Mouse (Mus musculus) limb, embryonic 14.5 days (tissue): Measurements from ENCODE around the gene Itgb3. TPM values are rescaled to one million over a fixed set of nuclear protein-coding genes. Genes with fewer than 3 reads are reported as not detected.

ENCODE experiments used
- ATAC-seq: fragments of 200-750 bp; cut with Nextera tagmentation; 2 replicates; pipeline ENCODE4 v1.8.0; 2017; ENCODE audit warnings: low read depth, moderate number of reproducible peaks, moderate TSS enrichment; ENCODE audit not compliant: low FRiP score
- DNase-seq: peaks from one replicate; pipeline ENCODE4 v3.0.0-alpha.2; 2015; ENCODE audit warnings: low spot score
- H3K27ac ChIP-seq: fragments of 300-500 bp; sonication (generic); replicated peaks from 2 replicates; pipeline ENCODE4 v1.5.1; 2014; ENCODE audit warnings: low read depth, mild to moderate bottlenecking, low read length, moderate library complexity, mixed read lengths
- H3K27me3 ChIP-seq: fragments of 300-500 bp; sonication (generic); 2 replicates; pipeline ENCODE4 v1.6.1; 2014; ENCODE audit warnings: low read length, mixed read lengths; ENCODE audit not compliant: control insufficient read depth, insufficient read depth
- H3K36me3 ChIP-seq: fragments of 300-500 bp; sonication (generic); 2 replicates; pipeline ENCODE4 v1.6.1; 2014; ENCODE audit warnings: mild to moderate bottlenecking, low read length, moderate library complexity, mixed read lengths; ENCODE audit not compliant: control insufficient read depth, insufficient read depth
- H3K4me1 ChIP-seq: fragments of 300-500 bp; sonication (generic); 2 replicates; pipeline ENCODE4 v1.6.1; 2014; ENCODE audit warnings: antibody characterized with exemption, low read length, mixed read lengths; ENCODE audit not compliant: control insufficient read depth, insufficient read depth
- H3K4me2 ChIP-seq: fragments of 300-500 bp; sonication (generic); replicated peaks from 2 replicates; pipeline ENCODE4 v1.6.1; 2014; ENCODE audit warnings: low read depth, mild to moderate bottlenecking, low read length, moderate library complexity; ENCODE audit not compliant: severe bottlenecking
- H3K4me3 ChIP-seq: fragments of 300-500 bp; sonication (generic); replicated peaks from 2 replicates; pipeline ENCODE4 v1.5.1; 2014; ENCODE audit warnings: low read length
- H3K9ac ChIP-seq: fragments of 300-500 bp; sonication (generic); 2 replicates; pipeline ENCODE4 v1.6.1; 2014; ENCODE audit warnings: mild to moderate bottlenecking, low read depth, low read length, moderate library complexity; ENCODE audit not compliant: severe bottlenecking
- H3K9me3 ChIP-seq: fragments of 300-500 bp; sonication (generic); 2 replicates; pipeline ENCODE4 v1.6.1; 2016; ENCODE audit warnings: low read length; ENCODE audit not compliant: control insufficient read depth
- POLR2A ChIP-seq: fragments of 200-500 bp; IDR thresholded peaks from 2 replicates; pipeline ENCODE4 v1.8.0; 2012; ENCODE audit warnings: inconsistent platforms, mild to moderate bottlenecking, moderate library complexity, borderline replicate concordance; ENCODE audit not compliant: insufficient read depth, insufficient read length; ENCODE audit errors: extremely low read depth
- WGBS: fragments of 180-500 bp; shearing (Covaris S2); extraction: QIAGEN DNeasy Blood & Tissue Kit; methylation state at CpG from one replicate; pipeline ENCODE4 v1.1.7; 2014; 5-methylcytosine and 5-hydroxymethylcytosine counted together
- polyA plus RNA-seq, 2 experiments: library from polyadenylated mRNA; depleted of rRNA in 1 of 2; stranded (reverse) in 1 of 2; unstranded in 1 of 2; fragments of >200 nt; fragmentation: Nextera tagmentation in 1 of 2; extraction: Ambion mirVana in 1 of 2; gene quantifications; 2 replicates each; pipeline versions ENCODE4 v1.2.1 to v1.2.3; 2012 to 2014

The Itgb3 gene
- polyA plus RNA-seq, 2 experiments: 1.4 to 2.9 TPM

- WGBS: 95% methylated on average over 11 of the region's 11 CpGs
- no peaks in the 10 kb centered on the region for H3K27me3 ChIP-seq
- no peak for TF ChIP-seq POLR2A
- no peaks in the 10 kb centered on the region for H3K4me1 ChIP-seq
- no peaks in the 10 kb centered on the region for H3K36me3 ChIP-seq
- no peak overlapping the region for H3K4me2 ChIP-seq
- ATAC-seq: no peak
- H3K4me3 ChIP-seq: no peak overlapping the region
- no peak overlapping the region for H3K9ac ChIP-seq
- H3K27ac ChIP-seq: no peak overlapping the region
- no peak for DNase-seq
- no peaks in the 10 kb centered on the region for H3K9me3 ChIP-seq
Observed at GRCm38 (mm10) chr11:104674768-104675167, 67.0 kb downstream of the Itgb3 start.

GRCm38 (mm10) chr11:104685548-104685947 lies 77.7 kb downstream of the Itgb3 start, which contains the start of gene Gm11639:
TSS of gene Gm11639 (plus strand) at chr11:104685707.
- WGBS: 25% methylated on average over 23 of the region's 23 CpGs
- DNase-seq (no peak), ATAC-seq (no peak)
- Histone ChIP-seq H3K4me1 (peaks cover 3% of the 10 kb centered on the region; the same call in 1 of the 2 replicates), H3K4me2 (0 out of 2 replicates have a peak within 1 kb of the TSS, but pooled peaks have one; percentile 10), H3K9me3 (no peaks in the 10 kb centered on the region), H3K27ac (no peak within 1 kb of the TSS), H3K9ac (no peak within 1 kb of the TSS), H3K36me3 (no peaks in the 10 kb centered on the region), H3K27me3 (no peaks in the 10 kb centered on the region), H3K4me3 (no peak within 1 kb of the TSS)
- no peak for TF ChIP-seq POLR2A

GRCm38 (mm10) chr11:104693235-104693634 lies 85.4 kb downstream of the Itgb3 start:
- no peaks in the 10 kb centered on the region for H3K4me1 ChIP-seq
- no peak overlapping the region for H3K4me3 ChIP-seq
- H3K27ac ChIP-seq: no peak overlapping the region
- 87% methylated on average over 6 of the region's 6 CpGs for WGBS
- TF ChIP-seq POLR2A: no peak
- H3K36me3 ChIP-seq: no peaks in the 10 kb centered on the region
- no peaks in the 10 kb centered on the region for H3K27me3 ChIP-seq
- no peak overlapping the region for H3K4me2 ChIP-seq
- ATAC-seq: no peak
- DNase-seq: no peak
- H3K9ac ChIP-seq: no peak overlapping the region
- no peaks in the 10 kb centered on the region for H3K9me3 ChIP-seq

- Histone ChIP-seq H3K4me3 (no peak overlapping the region), H3K36me3 (no peaks in the 10 kb centered on the region), H3K4me1 (no peaks in the 10 kb centered on the region), H3K27me3 (no peaks in the 10 kb centered on the region), H3K9ac (no peak overlapping the region), H3K27ac (no peak overlapping the region), H3K9me3 (no peaks in the 10 kb centered on the region), H3K4me2 (no peak overlapping the region)
- 45% methylated on average over 15 of the region's 15 CpGs for WGBS
- DNase-seq (no peak), ATAC-seq (no peak)
- no peak for TF ChIP-seq POLR2A
Observed at GRCm38 (mm10) chr11:104704097-104704496, 96.3 kb downstream of the Itgb3 start.

- no peak overlapping the region for H3K4me2 ChIP-seq
- no peak for TF ChIP-seq POLR2A
- no peaks in the 10 kb centered on the region for H3K27me3 ChIP-seq
- ATAC-seq (no peak), DNase-seq (no peak)
- H3K4me3 ChIP-seq: no peak overlapping the region
- 56% methylated on average over 2 of the region's 2 CpGs for WGBS
- no peaks in the 10 kb centered on the region for H3K36me3 ChIP-seq
- H3K9me3 ChIP-seq: no peaks in the 10 kb centered on the region
- no peak overlapping the region for H3K9ac ChIP-seq
- H3K27ac ChIP-seq: no peak overlapping the region
- H3K4me1 ChIP-seq: no peaks in the 10 kb centered on the region
Observed at GRCm38 (mm10) chr11:104707084-104707483, 99.3 kb downstream of the Itgb3 start.

Other genes starting within 250 kb of the Itgb3 start
- 91.7 and 123 TPM in 2 replicates for gene Kansl1, start 139.1 kb upstream of the Itgb3 start, polyA plus RNA-seq (2012; rRNA removed)
- gene Kansl1, start 139.1 kb upstream of the Itgb3 start, polyA plus RNA-seq (2014; fragmentation: Nextera tagmentation; extraction: Ambion mirVana): 27.0 and 33.2 TPM in 2 replicates
- gene Cdc27, start 57.4 kb upstream of the Itgb3 start, polyA plus RNA-seq (2012; rRNA removed): 27.1 and 30.5 TPM in 2 replicates
- gene Cdc27, start 57.4 kb upstream of the Itgb3 start, polyA plus RNA-seq (2014; fragmentation: Nextera tagmentation; extraction: Ambion mirVana): 43.0 and 43.4 TPM in 2 replicates
- gene Myl4, start 57.3 kb upstream of the Itgb3 start, polyA plus RNA-seq (2012; rRNA removed): 221 and 305 TPM in 2 replicates
- 151 and 218 TPM in 2 replicates for gene Myl4, start 57.3 kb upstream of the Itgb3 start, polyA plus RNA-seq (2014; fragmentation: Nextera tagmentation; extraction: Ambion mirVana)
- under 0.01 TPM in 1 of 2 replicates, not detected in the other for gene Gm11639, start 77.7 kb downstream of the Itgb3 start, polyA plus RNA-seq (2012; rRNA removed)
- gene Gm11639, start 77.7 kb downstream of the Itgb3 start, polyA plus RNA-seq (2014; fragmentation: Nextera tagmentation; extraction: Ambion mirVana): 0.01 TPM in 1 of 2 replicates, not detected in the other